Mouse (Mus musculus): ENCODE data around the gene Med15. TPM values are rescaled to one million over a fixed set of nuclear protein-coding genes. Genes with fewer than 3 reads are reported as not detected.
A peak's percentile ranks its signal among the peaks of the same experiment; 100 is the strongest.
"Not testable (repeated sequence)": the region's sequence is repeated elsewhere in the genome, so short reads cannot be mapped to it uniquely, and the experiment has no call there.

Gene Med15
- total RNA-seq, 2 experiments from 2014 or later = 28.6 to 67.1 TPM

GRCm38 (mm10) chr16:17619198-17620105 is 113.2 kb downstream of the Med15 start, which contains the start of gene Smpd4:
TSS of gene Smpd4 (plus strand) at chr16:17619354.
- ATAC-seq (ENCODE audit: poor library complexity, severe bottlenecking) = peak; percentile 81

DNA sequence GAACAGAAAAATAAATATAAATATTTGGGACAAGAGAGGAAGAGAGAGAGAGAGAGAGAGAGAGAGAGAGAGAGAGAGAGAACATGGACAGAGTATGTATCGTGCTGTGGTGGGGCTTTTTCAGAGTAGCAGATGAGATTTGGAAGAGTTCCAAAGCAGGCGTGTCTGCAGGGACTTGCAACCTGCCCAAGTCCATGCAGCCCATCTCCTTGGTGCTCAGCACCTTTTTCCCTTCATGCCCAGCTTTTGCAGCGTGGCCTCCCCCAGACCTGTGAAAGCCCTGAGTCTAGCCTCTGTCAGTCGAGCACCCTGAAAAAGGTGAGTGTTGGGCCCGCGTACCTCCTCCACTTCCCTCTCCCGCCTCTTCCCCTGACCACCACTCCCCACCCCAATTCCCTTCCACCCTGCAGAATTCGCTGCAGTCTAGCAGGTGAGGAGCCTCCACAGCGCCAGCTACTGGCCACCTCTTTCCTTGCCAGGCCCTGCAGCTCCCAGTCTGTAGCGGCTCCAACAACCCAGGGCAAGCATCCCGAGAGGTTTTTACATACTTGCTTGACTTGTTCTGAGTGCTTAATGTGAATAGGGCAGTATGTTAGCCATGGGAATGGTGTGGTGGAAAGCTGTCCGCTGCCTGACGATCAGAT is 114.6 kb downstream of the Med15 start:
- ATAC-seq (ENCODE audit: poor library complexity, severe bottlenecking) = peak; percentile 76

GRCm38 (mm10) chr16:17616212-17616611 is 116.5 kb downstream of the Med15 start:
- ATAC-seq (ENCODE audit: poor library complexity, severe bottlenecking) = no peak

DNA sequence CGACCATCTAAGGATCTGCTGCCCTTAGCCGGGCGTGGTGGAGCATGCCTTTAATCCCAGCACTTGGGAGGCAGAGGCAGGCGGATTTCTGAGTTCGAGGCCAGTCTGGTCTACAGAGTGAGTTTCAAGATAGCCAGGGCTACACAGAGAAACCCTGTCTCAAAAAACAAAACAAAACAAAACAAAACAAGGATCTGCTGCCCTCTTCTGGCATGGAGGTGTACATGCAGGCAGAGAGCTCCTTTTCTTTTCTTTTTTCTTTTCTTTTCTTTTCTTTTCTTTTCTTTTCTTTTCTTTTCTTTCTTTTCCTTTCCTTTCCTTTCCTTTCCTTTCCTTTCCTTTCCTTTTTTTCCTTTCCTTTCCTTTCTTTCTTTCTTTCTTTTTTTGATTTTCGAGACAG is 118.0 kb downstream of the Med15 start:
- not testable (repeated sequence) for ATAC-seq (ENCODE audit: poor library complexity, severe bottlenecking)

GRCm38 (mm10) chr16:17611383-17611782 is 121.3 kb downstream of the Med15 start:
- ATAC-seq (ENCODE audit: poor library complexity, severe bottlenecking) = no peak

DNA sequence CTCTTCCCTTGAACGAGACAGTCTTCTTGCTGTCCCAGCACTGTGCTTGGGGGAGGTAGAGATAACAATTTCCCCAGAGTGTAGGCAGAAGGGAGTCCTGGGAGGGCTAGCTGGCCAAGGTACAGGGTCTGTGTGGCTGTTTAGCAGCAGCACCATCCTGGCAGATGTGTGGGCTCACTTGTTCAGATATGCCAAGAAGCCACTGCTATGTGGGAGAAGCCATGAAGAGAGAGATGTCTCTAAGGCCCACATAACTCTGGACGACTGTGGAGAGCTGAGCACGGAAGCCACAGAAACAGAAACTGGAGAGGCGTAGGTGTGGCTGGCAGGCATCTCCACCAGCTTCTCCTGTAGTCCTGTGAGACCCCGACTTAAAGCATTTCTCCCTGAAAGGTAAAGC is 127.0 kb downstream of the Med15 start:
- no peak for ATAC-seq (ENCODE audit: poor library complexity, severe bottlenecking)

DNA sequence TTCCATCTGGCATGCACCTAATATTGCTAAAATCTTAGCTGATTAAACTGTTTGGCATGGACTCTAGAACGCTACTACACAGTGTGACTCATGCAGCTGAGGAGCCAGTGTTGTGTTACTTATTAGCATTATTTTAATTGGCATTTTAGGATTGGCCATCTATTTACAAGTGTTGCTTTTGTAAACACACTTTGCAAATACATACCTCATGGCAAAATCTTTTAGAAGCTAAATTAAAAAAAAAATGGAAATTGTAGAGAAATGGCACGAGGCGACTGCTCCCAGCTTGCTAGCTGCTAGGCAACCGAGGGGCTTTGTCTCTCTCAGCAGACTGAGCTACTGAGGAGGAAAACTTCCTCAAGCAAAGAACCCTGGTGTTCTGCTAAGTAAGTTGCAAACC is 127.8 kb downstream of the Med15 start:
- no peak for ATAC-seq (ENCODE audit: poor library complexity, severe bottlenecking)

Other genes starting within 250 kb of the Med15 start
- gene Aifm3, start 243.3 kb downstream of the Med15 start, total RNA-seq (2015) = not detected in 2 replicates
- gene Aifm3, start 243.3 kb downstream of the Med15 start, total RNA-seq (2017) = not detected in 2 replicates
- 19.2 and 27.7 TPM in 2 replicates for gene Lztr1, start 224.2 kb downstream of the Med15 start, total RNA-seq (2015)
- gene Lztr1, start 224.2 kb downstream of the Med15 start, total RNA-seq (2017) = 38.1 and 49.8 TPM in 2 replicates
- gene Thap7, start 201.8 kb downstream of the Med15 start, total RNA-seq (2015) = 8.9 and 14.9 TPM in 2 replicates
- gene Thap7, start 201.8 kb downstream of the Med15 start, total RNA-seq (2017) = 19.1 and 29.2 TPM in 2 replicates
- gene Lrrc74b, start 171.6 kb downstream of the Med15 start, total RNA-seq (2015) = not detected in 2 replicates
- not detected in 2 replicates for gene Lrrc74b, start 171.6 kb downstream of the Med15 start, total RNA-seq (2017)
- not detected in 2 replicates for gene P2rx6, start 171.0 kb downstream of the Med15 start, total RNA-seq (2015)
- gene P2rx6, start 171.0 kb downstream of the Med15 start, total RNA-seq (2017) = not detected in 2 replicates
- not detected in 2 replicates for gene Slc7a4, start 149.7 kb downstream of the Med15 start, total RNA-seq (2015)
- 0.40 TPM in 1 of 2 replicates, not detected in the other for gene Slc7a4, start 149.7 kb downstream of the Med15 start, total RNA-seq (2017)
- gene Smpd4, start 113.5 kb downstream of the Med15 start, total RNA-seq (2015) = 35.2 and 35.7 TPM in 2 replicates
- gene Smpd4, start 113.5 kb downstream of the Med15 start, total RNA-seq (2017) = 27.0 and 31.0 TPM in 2 replicates
- gene Ccdc74a, start 86.4 kb downstream of the Med15 start, total RNA-seq (2015) = 0.36 TPM in 1 of 2 replicates, not detected in the other
- not detected in 2 replicates for gene Ccdc74a, start 86.4 kb downstream of the Med15 start, total RNA-seq (2017)
- gene Klhl22, start 26.7 kb upstream of the Med15 start, total RNA-seq (2015) = 5.0 and 6.9 TPM in 2 replicates
- gene Klhl22, start 26.7 kb upstream of the Med15 start, total RNA-seq (2017) = 7.0 and 8.3 TPM in 2 replicates
- gene Scarf2, start 64.4 kb upstream of the Med15 start, total RNA-seq (2015) = 0.07 TPM in 1 of 2 replicates, not detected in the other
- not detected in 2 replicates for gene Scarf2, start 64.4 kb upstream of the Med15 start, total RNA-seq (2017)
- not detected in 2 replicates for gene B830017H08Rik, start 100.2 kb upstream of the Med15 start, total RNA-seq (2015)
- not detected in 2 replicates for gene B830017H08Rik, start 100.2 kb upstream of the Med15 start, total RNA-seq (2017)
- 4.1 and 6.1 TPM in 2 replicates for gene Car15, start 105.5 kb upstream of the Med15 start, total RNA-seq (2015)
- 1.7 and 2.3 TPM in 2 replicates for gene Car15, start 105.5 kb upstream of the Med15 start, total RNA-seq (2017)
- gene Gm20518, start 158.8 kb upstream of the Med15 start, total RNA-seq (2015) = 0.27 and 0.96 TPM in 2 replicates
- 0.04 and 0.37 TPM in 2 replicates for gene Gm20518, start 158.8 kb upstream of the Med15 start, total RNA-seq (2017)
- gene Tssk1, start 161.3 kb upstream of the Med15 start, total RNA-seq (2015) = not detected in 2 replicates
- gene Tssk1, start 161.3 kb upstream of the Med15 start, total RNA-seq (2017) = not detected in 2 replicates
- 16.1 and 20.5 TPM in 2 replicates for gene Dgcr2, start 165.7 kb upstream of the Med15 start, total RNA-seq (2015)
- 32.9 and 35.6 TPM in 2 replicates for gene Dgcr2, start 165.7 kb upstream of the Med15 start, total RNA-seq (2017)
- not detected in 2 replicates for gene Tssk2, start 165.7 kb upstream of the Med15 start, total RNA-seq (2015)
- not detected in 2 replicates for gene Tssk2, start 165.7 kb upstream of the Med15 start, total RNA-seq (2017)
- gene Ess2, start 178.5 kb upstream of the Med15 start, total RNA-seq (2015) = 8.9 and 10.3 TPM in 2 replicates
- 14.5 and 17.7 TPM in 2 replicates for gene Ess2, start 178.5 kb upstream of the Med15 start, total RNA-seq (2017)
- not detected in 2 replicates for gene Gsc2, start 182.2 kb upstream of the Med15 start, total RNA-seq (2015)
- not detected in 2 replicates for gene Gsc2, start 182.2 kb upstream of the Med15 start, total RNA-seq (2017)
- gene Slc25a1, start 195.3 kb upstream of the Med15 start, total RNA-seq (2015) = 7.6 and 11.2 TPM in 2 replicates
- gene Slc25a1, start 195.3 kb upstream of the Med15 start, total RNA-seq (2017) = 16.1 and 24.1 TPM in 2 replicates
- gene Vpreb2, start 247.5 kb upstream of the Med15 start, total RNA-seq (2015) = not detected in 2 replicates
- gene Vpreb2, start 247.5 kb upstream of the Med15 start, total RNA-seq (2017) = not detected in 2 replicates

All from megakaryocyte, adult 5-6 weeks (primary cell).